Mouse (Mus musculus): ENCODE measurements around the gene Ltbp1.
A peak's percentile ranks its signal among the peaks of the same experiment; 100 is the strongest.

The Ltbp1 gene

GRCm38 (mm10) chr17:75005685-75006680, 615 bp downstream of the Ltbp1 start:
- DNase-seq (ENCODE audit: low spot score in 2 of 2), result peak in 1 of 2 experiments; percentile 27

GRCm38 (mm10) chr17:75010955-75011354, 5.6 kb downstream of the Ltbp1 start:
- no peak for DNase-seq (ENCODE audit: low spot score in 2 of 2)

- no peak for DNase-seq (ENCODE audit: low spot score in 2 of 2)
These were observed 7.8 kb downstream of the Ltbp1 start for GRCm38 (mm10) chr17:75013211-75013610.

GRCm38 (mm10) chr17:75013868-75014267, 8.5 kb downstream of the Ltbp1 start:
- DNase-seq (ENCODE audit: low spot score in 2 of 2), result no peak

- no peak for DNase-seq (ENCODE audit: low spot score in 2 of 2)
These were observed 9.4 kb downstream of the Ltbp1 start for GRCm38 (mm10) chr17:75014601-75015356.

- no peak for DNase-seq (ENCODE audit: low spot score in 2 of 2)
These were observed 10.2 kb downstream of the Ltbp1 start for GRCm38 (mm10) chr17:75015546-75015945.

- no peak for DNase-seq (ENCODE audit: low spot score in 2 of 2)
These were observed 12.1 kb downstream of the Ltbp1 start for GRCm38 (mm10) chr17:75017423-75017822.

- DNase-seq (ENCODE audit: low spot score in 2 of 2), result no peak
These were observed 12.8 kb downstream of the Ltbp1 start for GRCm38 (mm10) chr17:75018142-75018541.

- DNase-seq (ENCODE audit: low spot score in 2 of 2), result no peak
These were observed 14.7 kb downstream of the Ltbp1 start for GRCm38 (mm10) chr17:75020026-75020425.

- DNase-seq (ENCODE audit: low spot score in 2 of 2), result no peak
These were observed 15.3 kb downstream of the Ltbp1 start for GRCm38 (mm10) chr17:75020619-75021018.

GRCm38 (mm10) chr17:75027358-75028131, 22.2 kb downstream of the Ltbp1 start:
- peak in 1 of 2 experiments; percentile 12 for DNase-seq (ENCODE audit: low spot score in 2 of 2)

GRCm38 (mm10) chr17:75033356-75033755, 28.0 kb downstream of the Ltbp1 start:
- DNase-seq (ENCODE audit: low spot score in 2 of 2), result no peak

GRCm38 (mm10) chr17:75033872-75034615, 28.7 kb downstream of the Ltbp1 start:
- DNase-seq (ENCODE audit: low spot score in 2 of 2), result no peak

GRCm38 (mm10) chr17:75036881-75037280, 31.5 kb downstream of the Ltbp1 start:
- DNase-seq (ENCODE audit: low spot score in 2 of 2), result no peak

- DNase-seq (ENCODE audit: low spot score in 2 of 2), result no peak
These were observed 33.6 kb downstream of the Ltbp1 start for GRCm38 (mm10) chr17:75039017-75039416.

GRCm38 (mm10) chr17:75049366-75049969, 44.1 kb downstream of the Ltbp1 start:
- DNase-seq (ENCODE audit: low spot score in 2 of 2), result no peak

- no peak for DNase-seq (ENCODE audit: low spot score in 2 of 2)
These were observed 46.1 kb downstream of the Ltbp1 start for GRCm38 (mm10) chr17:75051440-75051925.

- DNase-seq (ENCODE audit: low spot score in 2 of 2), result no peak
These were observed 49.9 kb downstream of the Ltbp1 start for GRCm38 (mm10) chr17:75055235-75055634.

- no peak for DNase-seq (ENCODE audit: low spot score in 2 of 2)
These were observed 50.6 kb downstream of the Ltbp1 start for GRCm38 (mm10) chr17:75055961-75056360.

GRCm38 (mm10) chr17:75056631-75057030, 51.3 kb downstream of the Ltbp1 start:
- DNase-seq (ENCODE audit: low spot score in 2 of 2), result no peak
